Mouse (Mus musculus): ENCODE measurements around the gene Vipr2. TPM values are rescaled to one million over a fixed set of nuclear protein-coding genes. Genes with fewer than 3 reads are reported as not detected.

Gene Vipr2
- total and polyA plus RNA-seq, 2 experiments from 2014 or later = 0.95 to 3.9 TPM

DNA sequence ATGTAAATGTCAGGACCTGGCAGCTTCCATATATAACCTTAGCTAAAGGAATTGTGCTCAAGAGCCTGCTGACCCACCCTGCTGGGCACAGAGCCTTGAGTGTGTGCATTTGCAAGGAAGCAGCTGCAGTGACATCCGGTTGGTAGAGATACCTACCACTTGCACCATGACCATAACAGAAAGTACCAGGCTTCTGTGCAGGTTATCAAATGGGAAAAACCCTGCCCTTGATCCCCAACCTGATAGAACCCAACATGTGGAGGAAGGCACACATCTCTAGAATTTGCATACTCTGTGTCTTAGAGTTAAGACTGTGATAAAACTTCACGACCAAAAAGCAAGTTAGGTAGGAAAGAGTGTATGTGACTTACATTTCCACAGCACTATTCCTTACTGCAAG is 63.1 kb downstream of the Vipr2 start:
- no peak for TF ChIP-seq CTCF (IDR thresholded peaks at IDR 0.05)
- no peak for DNase-seq (ENCODE audit: low spot score)
- H3K9ac ChIP-seq (replicated peaks; ENCODE audit: low read length, poor library complexity, severe bottlenecking) = no peak overlapping the region
- no peak overlapping the region for H3K4me2 ChIP-seq (ENCODE audit: low read depth, low read length, poor library complexity, severe bottlenecking)
- H3K4me3 ChIP-seq (ENCODE audit: low read depth, low read length) = no peak overlapping the region
- H3K36me3 ChIP-seq (ENCODE audit: insufficient read depth, low read length) = no peaks in the 10 kb centered on the region
- no peaks in the 10 kb centered on the region for H3K27me3 ChIP-seq (ENCODE audit: insufficient read depth, low read length)
- no peak overlapping the region for H3K27ac ChIP-seq (ENCODE audit: low read depth, low read length)
- no peak for ATAC-seq (ENCODE audit: low FRiP score)
- WGBS = 80% methylated on average over 2 of the region's 2 CpGs
- peaks cover 2% of the 10 kb centered on the region; the same call in 1 of the 2 replicates for H3K4me1 ChIP-seq (ENCODE audit: insufficient read depth, low read length)
- H3K9me3 ChIP-seq (ENCODE audit: low read length) = no peaks in the 10 kb centered on the region

DNA sequence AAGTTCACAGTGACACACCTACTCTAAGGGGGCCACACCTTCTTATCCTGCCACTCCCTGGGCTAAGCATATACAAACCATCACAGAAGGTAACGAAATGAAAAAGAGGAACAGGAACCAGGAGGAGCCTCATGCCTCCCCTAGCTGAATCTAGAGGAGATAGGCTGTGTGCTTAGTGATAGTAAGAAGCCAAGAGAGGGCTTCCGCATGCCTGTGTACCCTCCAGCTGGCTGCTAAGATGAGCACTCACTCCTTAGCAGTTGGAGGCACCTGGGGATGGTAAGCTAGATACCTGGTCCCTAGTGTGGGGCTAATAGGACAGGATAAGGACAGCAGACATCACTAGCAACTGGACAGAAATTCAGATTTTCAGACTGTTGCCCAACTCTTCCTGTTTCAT is 64.3 kb downstream of the Vipr2 start:
- Histone ChIP-seq H3K36me3 (ENCODE audit: insufficient read depth, low read length) (no peaks in the 10 kb centered on the region), H3K9me3 (ENCODE audit: low read length) (no peaks in the 10 kb centered on the region), H3K4me1 (ENCODE audit: insufficient read depth, low read length) (peaks cover 3% of the 10 kb centered on the region; the same call in 1 of the 2 replicates), H3K9ac (replicated peaks; ENCODE audit: low read length, poor library complexity, severe bottlenecking) (no peak overlapping the region), H3K4me2 (ENCODE audit: low read depth, low read length, poor library complexity, severe bottlenecking) (no peak overlapping the region), H3K27me3 (ENCODE audit: insufficient read depth, low read length) (no peaks in the 10 kb centered on the region), H3K27ac (ENCODE audit: low read depth, low read length) (no peak overlapping the region), H3K4me3 (ENCODE audit: low read depth, low read length) (no peak overlapping the region)
- TF ChIP-seq CTCF (IDR thresholded peaks at IDR 0.05) = no peak
- WGBS = 88% methylated on average over 2 of the region's 2 CpGs
- ATAC-seq (ENCODE audit: low FRiP score) (no peak), DNase-seq (ENCODE audit: low spot score) (no peak)

DNA sequence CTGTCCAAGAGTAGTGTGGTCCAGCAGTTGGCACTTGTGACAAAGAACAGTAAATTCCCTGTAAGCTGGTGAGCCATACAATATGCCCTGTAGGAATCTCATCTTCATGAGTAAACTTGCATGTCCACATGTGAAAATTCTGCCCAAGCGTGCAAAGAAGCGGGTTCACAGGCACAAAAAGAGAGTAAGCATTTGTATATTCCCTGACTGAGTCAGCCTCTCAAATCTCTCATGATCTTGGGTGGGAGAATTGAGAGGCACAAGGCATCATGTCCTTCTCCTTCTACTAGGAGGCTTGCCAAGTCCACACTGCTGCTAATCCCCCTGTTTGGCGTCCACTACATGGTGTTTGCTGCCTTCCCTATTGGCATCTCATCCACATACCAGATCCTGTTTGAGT is 64.9 kb downstream of the Vipr2 start:
- H3K4me3 ChIP-seq (ENCODE audit: low read depth, low read length) = no peak overlapping the region
- no peaks in the 10 kb centered on the region for H3K27me3 ChIP-seq (ENCODE audit: insufficient read depth, low read length)
- H3K9ac ChIP-seq (replicated peaks; ENCODE audit: low read length, poor library complexity, severe bottlenecking) = no peak overlapping the region
- ATAC-seq (ENCODE audit: low FRiP score) (no peak), DNase-seq (ENCODE audit: low spot score) (no peak)
- H3K36me3 ChIP-seq (ENCODE audit: insufficient read depth, low read length) = no peaks in the 10 kb centered on the region
- 88% methylated on average over 3 of the region's 3 CpGs for WGBS
- H3K4me1 ChIP-seq (ENCODE audit: insufficient read depth, low read length) = peaks cover 3% of the 10 kb centered on the region; the same call in 1 of the 2 replicates
- H3K27ac ChIP-seq (ENCODE audit: low read depth, low read length) = no peak overlapping the region
- no peaks in the 10 kb centered on the region for H3K9me3 ChIP-seq (ENCODE audit: low read length)
- no peak overlapping the region for H3K4me2 ChIP-seq (ENCODE audit: low read depth, low read length, poor library complexity, severe bottlenecking)
- TF ChIP-seq CTCF (IDR thresholded peaks at IDR 0.05) = no peak

DNA sequence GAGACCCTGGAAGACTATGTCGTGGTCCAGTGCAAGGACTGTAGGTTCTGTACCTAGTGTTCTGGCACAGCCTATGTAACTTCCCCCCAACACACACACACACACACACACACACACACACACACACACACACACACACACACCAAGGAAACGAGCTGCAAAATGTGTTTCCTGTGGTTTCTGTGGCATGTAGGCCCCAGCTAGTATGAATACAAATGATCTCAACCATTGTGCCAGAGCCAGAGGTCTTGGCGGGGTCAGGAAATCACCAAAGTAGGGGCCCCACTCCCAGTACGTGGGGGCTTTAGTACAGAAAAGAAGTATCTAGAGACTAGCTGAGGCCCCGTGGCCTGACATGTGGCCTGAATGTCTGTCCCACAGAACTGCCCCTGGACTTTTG is 67.7 kb downstream of the Vipr2 start:
- 29% methylated on average over 5 of the region's 5 CpGs for WGBS

DNA sequence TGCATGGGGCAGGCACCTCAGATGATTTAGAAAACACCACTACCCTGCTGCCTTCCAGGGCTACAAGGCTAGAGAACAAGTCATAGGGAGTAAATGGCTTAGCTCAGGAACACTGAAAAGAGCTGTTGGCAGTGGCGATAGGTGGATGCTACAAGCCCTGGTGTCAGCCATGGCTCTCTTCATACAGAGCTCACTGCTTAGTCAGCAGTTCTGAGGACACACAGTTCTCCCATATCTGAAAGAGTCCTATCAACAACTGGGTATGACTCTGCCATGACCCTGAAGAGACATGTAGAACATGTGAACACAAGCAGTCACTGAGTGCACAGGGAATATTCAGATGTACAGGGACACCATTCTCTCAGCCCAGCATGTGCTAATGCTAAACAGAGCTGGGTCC is 68.2 kb downstream of the Vipr2 start:
- no peak for DNase-seq (ENCODE audit: low spot score)
- Histone ChIP-seq H3K4me3 (ENCODE audit: low read depth, low read length) (no peak overlapping the region), H3K9me3 (ENCODE audit: low read length) (no peaks in the 10 kb centered on the region), H3K9ac (replicated peaks; ENCODE audit: low read length, poor library complexity, severe bottlenecking) (no peak overlapping the region), H3K4me1 (ENCODE audit: insufficient read depth, low read length) (peaks cover 3% of the 10 kb centered on the region; the same call in 1 of the 2 replicates), H3K27me3 (ENCODE audit: insufficient read depth, low read length) (no peaks in the 10 kb centered on the region), H3K36me3 (ENCODE audit: insufficient read depth, low read length) (no peaks in the 10 kb centered on the region), H3K4me2 (ENCODE audit: low read depth, low read length, poor library complexity, severe bottlenecking) (no peak overlapping the region), H3K27ac (ENCODE audit: low read depth, low read length) (no peak overlapping the region)
- ATAC-seq (ENCODE audit: low FRiP score) = no peak
- no peak for TF ChIP-seq CTCF (IDR thresholded peaks at IDR 0.05)
- 83% methylated on average over 1 of the region's 1 CpGs for WGBS

More for the DNA sequence above, 67.7 kb downstream of the Vipr2 start:
- ATAC-seq (ENCODE audit: low FRiP score) (no peak), DNase-seq (ENCODE audit: low spot score) (peak; percentile 5)
- no peaks in the 10 kb centered on the region for H3K36me3 ChIP-seq (ENCODE audit: insufficient read depth, low read length)
- H3K27ac ChIP-seq (ENCODE audit: low read depth, low read length) = no peak overlapping the region
- H3K9me3 ChIP-seq (ENCODE audit: low read length) = no peaks in the 10 kb centered on the region
- peaks cover 3% of the 10 kb centered on the region; the same call in 1 of the 2 replicates for H3K4me1 ChIP-seq (ENCODE audit: insufficient read depth, low read length)
- H3K27me3 ChIP-seq (ENCODE audit: insufficient read depth, low read length) = no peaks in the 10 kb centered on the region
- H3K4me2 ChIP-seq (ENCODE audit: low read depth, low read length, poor library complexity, severe bottlenecking) = no peak overlapping the region
- H3K9ac ChIP-seq (replicated peaks; ENCODE audit: low read length, poor library complexity, severe bottlenecking) = no peak overlapping the region
- H3K4me3 ChIP-seq (ENCODE audit: low read depth, low read length) = no peak overlapping the region
- TF ChIP-seq CTCF (IDR thresholded peaks at IDR 0.05) = no peak

DNA sequence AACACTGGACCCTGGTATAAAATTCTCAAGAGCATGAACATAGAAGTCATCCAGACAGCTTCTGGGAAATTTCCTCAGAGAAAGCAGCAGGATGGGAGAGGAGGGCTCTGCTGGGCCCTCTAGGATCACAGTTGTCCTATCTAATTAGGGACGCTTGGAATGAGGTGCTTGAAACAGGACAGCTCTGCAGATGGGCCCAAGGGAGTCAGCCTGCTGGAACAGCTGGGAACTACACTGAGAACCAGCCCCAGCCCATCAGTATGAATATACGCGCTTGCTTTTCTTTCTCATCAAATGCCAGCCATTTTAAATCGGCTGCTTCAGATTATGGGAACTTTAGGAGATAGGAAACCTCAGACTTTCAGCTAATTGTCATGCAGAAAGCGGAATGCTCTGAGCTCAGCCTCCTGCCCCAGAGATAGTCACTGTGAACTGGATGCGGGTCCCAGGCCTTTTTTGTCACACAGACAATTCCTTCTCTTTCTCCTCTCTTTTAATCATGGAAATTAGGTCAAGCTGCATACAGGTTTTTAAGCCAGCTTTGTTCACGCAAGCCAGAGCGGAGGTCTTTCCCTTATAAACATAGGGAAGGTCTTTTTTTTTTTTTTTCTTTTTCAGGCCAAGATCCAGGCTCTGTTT is 69.6 kb downstream of the Vipr2 start:
- 22% methylated on average over 8 of the region's 8 CpGs for WGBS
- Histone ChIP-seq H3K9ac (replicated peaks; ENCODE audit: low read length, poor library complexity, severe bottlenecking) (no peak overlapping the region), H3K27ac (ENCODE audit: low read depth, low read length) (peak overlapping the region; percentile 49; the same call in 1 of the 2 replicates), H3K27me3 (ENCODE audit: insufficient read depth, low read length) (no peaks in the 10 kb centered on the region), H3K36me3 (ENCODE audit: insufficient read depth, low read length) (no peaks in the 10 kb centered on the region), H3K9me3 (ENCODE audit: low read length) (no peaks in the 10 kb centered on the region), H3K4me1 (ENCODE audit: insufficient read depth, low read length) (peaks cover 3% of the 10 kb centered on the region; the same call in 1 of the 2 replicates), H3K4me2 (ENCODE audit: low read depth, low read length, poor library complexity, severe bottlenecking) (no peak overlapping the region), H3K4me3 (ENCODE audit: low read depth, low read length) (no peak overlapping the region)
- DNase-seq (ENCODE audit: low spot score) = peak; percentile 52
- TF ChIP-seq CTCF (IDR thresholded peaks at IDR 0.05) = peak; percentile 52
- peak; percentile 86 for ATAC-seq (ENCODE audit: low FRiP score)
